Mouse (Mus musculus): Measurements from ENCODE around the gene Stub1.

Gene Stub1

DNA sequence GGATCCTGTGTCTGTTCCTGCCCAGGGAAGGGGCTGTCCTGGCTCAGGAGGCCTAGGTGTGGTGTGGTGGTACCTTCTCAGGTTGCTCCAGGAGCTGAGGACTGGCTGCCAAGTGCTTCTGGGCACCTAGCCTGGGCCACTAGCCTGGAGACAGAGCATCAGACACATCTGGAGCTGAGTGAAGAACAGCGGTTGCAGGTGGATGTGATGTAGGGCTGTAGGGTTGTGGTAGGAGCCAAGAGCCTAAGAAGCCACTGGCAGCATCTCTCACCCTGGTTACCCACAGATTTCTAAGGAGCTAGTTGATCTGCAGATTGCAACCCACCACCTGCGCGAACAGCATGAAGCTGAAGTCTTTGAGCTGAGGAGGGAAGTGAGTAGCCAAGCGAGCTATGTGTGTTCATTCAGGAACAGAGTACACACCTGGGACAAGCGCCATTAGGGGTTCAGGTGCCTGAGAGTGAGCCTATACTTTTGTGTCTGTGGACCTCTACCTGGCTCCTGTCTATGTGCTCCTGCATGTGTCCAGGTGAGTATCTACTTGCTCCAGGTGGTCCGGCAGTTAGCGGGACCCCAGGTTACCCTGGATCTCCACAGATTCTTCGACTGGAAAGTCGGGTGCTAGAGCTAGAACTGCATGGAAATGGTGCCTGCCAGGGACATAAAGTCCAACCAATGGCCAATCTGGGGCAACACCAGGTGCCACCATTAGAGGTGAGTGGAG is 46.3 kb downstream of the Stub1 start:
- DNase-seq (ENCODE audit: low spot score): no peak

GRCm38 (mm10) chr17:25786280-25786679 is 46.9 kb downstream of the Stub1 start, which contains the start of gene Ccdc78:
Ccdc78 (plus strand) TSS chr17:25786580.
- no peak for DNase-seq (ENCODE audit: low spot score)

- DNase-seq (ENCODE audit: low spot score): peak; percentile 98
Observed at GRCm38 (mm10) chr17:25785281-25785745, 47.9 kb downstream of the Stub1 start, which contains the start of gene Haghl. Haghl (minus strand) TSS chr17:25785673.

DNA sequence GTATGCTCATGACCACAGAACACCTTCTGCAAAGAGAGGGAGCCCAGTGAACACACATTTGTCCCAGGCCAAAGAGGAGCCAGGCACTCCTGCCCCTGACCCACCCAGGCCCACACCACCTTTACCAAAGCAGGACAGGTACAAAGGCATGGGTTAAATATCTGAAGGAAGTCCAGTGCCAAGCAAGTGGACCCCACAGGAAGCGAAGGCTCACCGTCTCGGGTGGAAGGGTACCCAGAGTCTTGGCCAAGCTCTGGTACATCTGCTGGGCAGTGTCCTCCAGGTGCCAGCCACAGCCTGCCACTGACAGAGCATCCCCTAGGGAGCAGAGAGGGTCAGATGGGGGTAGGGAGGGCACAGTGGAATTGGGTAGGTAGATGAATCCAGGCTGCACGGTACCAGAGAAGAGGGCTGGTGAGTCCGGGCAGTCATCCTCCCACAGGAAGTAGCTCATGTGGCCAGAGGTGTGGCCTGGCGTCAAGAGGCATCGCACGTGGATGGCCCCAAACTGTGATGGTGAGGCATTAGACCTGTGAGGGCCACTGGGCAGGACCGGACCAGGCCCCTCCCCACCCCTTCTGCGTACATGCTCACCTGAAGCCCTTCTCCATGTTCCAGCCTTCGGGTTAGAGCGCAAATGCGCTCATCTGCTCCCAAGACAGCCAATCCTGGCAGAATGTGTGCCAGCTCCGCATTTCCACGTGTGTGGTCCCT is 49.2 kb downstream of the Stub1 start:
- DNase-seq (ENCODE audit: low spot score): no peak

GRCm38 (mm10) chr17:25783086-25783485 is 50.1 kb downstream of the Stub1 start:
- no peak for DNase-seq (ENCODE audit: low spot score)

DNA sequence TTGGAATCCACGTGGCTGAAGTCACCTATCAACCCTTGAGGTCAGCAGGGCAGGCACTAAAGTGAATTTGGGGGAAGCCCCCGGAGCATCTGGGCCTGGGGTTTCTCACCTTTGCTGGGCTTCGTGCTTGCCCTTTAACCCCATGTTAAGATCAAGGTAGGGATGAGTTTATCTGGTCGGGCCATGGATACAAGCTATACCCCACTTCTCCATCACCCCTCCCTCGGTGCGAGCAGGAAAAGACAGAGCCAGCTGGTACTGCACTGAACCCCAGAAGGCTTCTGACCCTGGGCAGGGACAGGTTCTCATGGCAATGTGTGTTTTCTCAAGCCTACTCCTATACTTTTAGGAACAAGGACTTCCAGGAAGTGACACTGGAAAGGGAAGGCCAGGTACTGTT is 51.9 kb downstream of the Stub1 start:
- no peak for DNase-seq (ENCODE audit: low spot score)
